Mouse (Mus musculus) T-helper 17 cell (primary cell): ENCODE data around the gene Acadvl.

Experiments used
- in situ Hi-C, 2 experiments: fragments of 300-600 bp; cut with MboI, MseI; formaldehyde crosslinking; loops; 1 replicate in 1 of 2; 2 replicates in 1 of 2; pipeline ENCODE4 v1.15.1; 2025; ENCODE audit warnings: high pct_unique_total_duplicates in 2 of 2

Gene Acadvl

DNA sequence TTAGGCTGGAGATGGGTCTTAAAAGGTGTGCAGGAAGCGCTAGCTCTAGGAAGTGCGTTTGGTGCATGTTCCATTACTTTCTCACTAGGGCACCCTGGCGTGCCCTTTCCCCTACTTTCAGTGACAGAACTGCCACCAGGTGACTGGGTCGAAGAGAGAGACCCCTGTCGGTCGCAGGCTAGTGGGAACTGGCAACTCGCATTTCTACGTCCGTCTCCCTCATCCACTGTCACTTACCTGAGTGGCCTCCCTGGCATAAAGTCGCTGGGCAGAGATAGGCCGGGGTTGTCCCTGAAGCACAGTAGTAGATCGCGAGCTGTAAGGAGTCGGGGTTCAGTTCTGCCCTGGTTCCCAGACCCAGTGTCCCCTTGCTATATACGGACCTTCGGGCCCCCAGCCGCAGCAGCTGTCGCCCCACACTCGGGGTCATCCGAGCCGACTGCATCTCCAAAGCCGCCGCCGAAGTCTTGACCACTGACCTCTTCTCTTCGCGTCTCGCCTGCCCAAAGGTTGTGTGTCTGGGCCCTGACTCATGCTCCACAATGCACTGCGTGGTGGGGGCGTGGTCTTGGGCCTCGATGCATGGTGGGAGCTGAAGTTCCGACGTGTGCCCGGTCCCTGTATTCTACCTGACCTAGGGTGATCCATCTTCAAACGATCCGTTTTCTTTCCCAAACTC, at the start of gene Acadvl:
TSS of gene Acadvl (minus strand) at position 532 of the 679 bp plus-strand sequence.
- in situ Hi-C loops, result loop anchor here in 1 of 2 experiments (10.0 kb wide), 1 partner anchor 910 kb away; no protein-coding TSS in a partner anchor

DNA sequence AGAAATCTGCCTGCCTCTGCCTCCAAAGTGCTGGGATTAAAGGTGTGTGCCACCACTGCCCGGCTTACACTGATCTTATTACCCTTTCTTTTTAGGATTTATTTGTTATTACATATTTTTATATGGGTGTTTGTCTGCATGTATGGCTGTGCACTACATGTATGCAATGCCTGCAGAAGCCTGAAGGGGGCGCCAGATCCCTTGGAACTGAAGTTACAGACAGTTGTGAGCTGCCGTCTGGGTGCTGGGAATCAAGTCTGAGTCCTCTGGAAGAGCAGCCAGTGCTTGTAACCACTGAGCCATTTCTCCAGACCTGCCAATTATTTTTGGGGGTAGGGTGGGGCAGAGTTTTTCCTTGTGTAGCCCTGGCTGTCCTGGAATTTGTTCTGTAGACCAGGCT, 47.8 kb upstream of the Acadvl start:
- in situ Hi-C loops, result no loop called here

DNA sequence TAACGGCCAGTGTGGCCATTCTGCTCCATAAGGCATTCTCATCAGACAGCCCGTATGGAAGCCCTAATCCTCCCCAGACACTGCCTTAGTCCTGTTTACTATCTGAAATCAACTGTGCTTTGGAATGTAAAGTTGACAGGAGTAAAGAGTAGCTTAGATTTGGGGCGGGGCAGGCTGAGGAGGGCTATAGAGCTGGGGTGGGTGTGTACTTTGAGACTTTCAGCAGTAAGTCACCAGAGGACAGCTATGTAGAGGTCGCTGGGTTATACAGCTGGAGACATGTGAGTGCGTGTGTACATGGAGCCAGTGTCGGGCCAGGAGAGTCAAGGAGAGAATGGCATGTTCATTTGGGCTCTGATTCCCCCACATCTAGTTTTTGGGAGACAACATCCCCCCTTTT, 44.7 kb upstream of the Acadvl start:
- in situ Hi-C loops, result loop anchor here in 1 of 2 experiments (5.0 to 10.0 kb wide), 2 partner anchors 115 to 137 kb away; no protein-coding TSS in a partner anchor

DNA sequence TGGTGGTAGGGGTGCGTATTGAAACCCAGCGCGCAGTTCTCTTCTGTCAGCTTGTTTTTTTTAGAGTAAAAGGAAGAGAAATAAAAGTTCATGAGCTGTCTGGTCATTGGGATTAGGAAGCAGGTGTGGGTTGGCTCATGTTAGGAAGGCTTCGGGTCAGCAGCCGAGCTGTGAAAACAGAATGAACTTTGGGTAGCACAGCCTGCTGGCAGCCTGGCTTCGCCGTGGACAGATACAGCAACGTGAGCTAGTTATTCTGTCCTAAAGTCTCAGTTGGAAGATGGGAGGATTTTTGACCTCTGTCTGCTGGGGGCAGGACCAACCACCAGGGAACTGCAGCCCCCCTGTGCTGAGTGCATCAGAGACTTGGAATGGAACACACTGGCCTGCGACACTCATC, 42.6 kb upstream of the Acadvl start:
- in situ Hi-C loops, result loop anchor here in 1 of 2 experiments (5.0 to 10.0 kb wide), 2 partner anchors 117 to 139 kb away; no protein-coding TSS in a partner anchor

DNA sequence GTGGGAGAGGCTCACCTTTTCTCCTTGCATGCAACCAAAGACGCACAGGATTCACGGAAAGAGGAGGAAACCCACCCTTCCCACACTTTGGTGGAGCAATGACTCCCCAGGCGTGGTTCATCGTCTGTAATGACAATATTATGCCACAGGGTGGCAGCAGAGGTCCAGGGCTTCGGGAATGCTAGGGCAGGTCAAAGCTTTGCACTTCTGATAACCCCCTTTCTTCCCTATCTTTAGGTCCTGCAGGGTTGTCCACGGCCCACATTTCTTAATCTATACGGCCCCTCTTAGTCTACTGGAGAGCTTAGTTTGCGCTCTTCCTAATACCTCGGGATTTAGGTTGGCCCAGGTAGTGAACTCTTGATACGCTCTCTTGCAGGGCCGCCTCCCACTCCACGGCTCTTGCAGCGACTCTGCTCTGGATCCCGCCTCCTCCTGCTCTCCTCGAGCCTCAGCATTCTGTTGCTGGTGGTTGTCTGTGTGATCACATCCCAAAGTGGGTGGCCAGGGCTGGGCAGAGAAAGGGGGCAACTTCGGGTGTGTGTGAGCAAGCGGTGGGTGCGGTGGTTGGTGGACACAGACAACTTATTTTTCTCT, 40.5 kb upstream of the Acadvl start:
- in situ Hi-C loops, result loop anchor here in 1 of 2 experiments (5.0 to 10.0 kb wide), 2 partner anchors 119 to 142 kb away; no protein-coding TSS in a partner anchor

DNA sequence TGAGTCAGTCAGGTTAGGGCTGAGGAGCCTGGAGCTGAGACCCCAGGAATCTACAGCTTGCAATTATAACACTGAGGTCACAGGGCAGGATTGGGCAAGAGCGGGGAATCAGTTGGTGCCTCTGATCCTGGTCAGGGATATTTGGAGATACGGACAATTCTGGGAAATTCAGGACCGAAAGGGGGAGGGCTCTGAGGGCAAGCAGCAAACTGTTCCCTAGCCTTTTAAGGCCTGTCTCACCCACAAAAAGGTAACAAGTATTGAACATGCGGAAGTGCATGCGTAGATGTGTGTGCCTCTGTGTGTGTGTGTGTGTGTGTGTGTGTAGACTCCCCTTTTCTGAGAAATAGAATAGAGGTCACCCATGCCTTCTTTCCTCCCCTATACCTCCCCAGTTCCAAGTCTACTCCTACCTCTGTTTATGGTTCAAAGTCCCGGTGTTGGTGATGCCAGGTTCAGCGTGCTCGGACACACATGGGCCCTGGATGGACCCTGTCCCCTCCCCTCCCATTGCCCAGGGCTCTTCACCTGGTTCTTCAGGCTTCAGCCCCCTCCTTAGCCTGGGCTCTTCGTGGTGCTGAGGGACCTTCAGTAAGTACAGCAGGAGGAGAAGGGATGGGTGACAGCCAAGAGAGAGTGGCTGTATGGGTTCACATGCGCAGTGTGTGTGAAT, 38.8 kb upstream of the Acadvl start, which contains the start of gene Asgr1:
TSS of gene Asgr1 (plus strand) at position 188 of the 673 bp plus-strand sequence.
- in situ Hi-C loops, result loop anchor here in 1 of 2 experiments (5.0 to 10.0 kb wide), 2 partner anchors 48 to 121 kb away; no protein-coding TSS in a partner anchor

DNA sequence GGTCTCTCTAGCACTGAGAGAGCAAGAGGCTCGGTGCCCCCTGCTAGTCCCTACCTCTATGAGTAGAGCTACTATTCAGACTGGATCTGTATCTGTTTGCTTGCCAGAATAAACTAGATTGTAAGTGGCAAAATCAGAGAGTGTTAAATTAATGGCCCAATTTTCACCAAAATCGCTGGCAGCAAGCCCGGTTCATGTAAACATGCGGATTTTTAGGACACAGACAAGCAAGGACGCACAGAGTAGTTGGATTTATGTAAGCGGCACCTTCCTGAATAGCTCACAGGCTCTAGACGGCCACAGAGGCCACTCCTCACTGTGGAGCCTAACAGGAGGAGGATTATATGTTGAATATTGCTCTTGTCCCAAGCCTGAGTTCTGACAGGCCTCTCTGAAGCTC, 37.9 kb upstream of the Acadvl start:
- in situ Hi-C loops, result loop anchor here in 1 of 2 experiments (5.0 to 10.0 kb wide), 2 partner anchors 49 to 122 kb away; no protein-coding TSS in a partner anchor

DNA sequence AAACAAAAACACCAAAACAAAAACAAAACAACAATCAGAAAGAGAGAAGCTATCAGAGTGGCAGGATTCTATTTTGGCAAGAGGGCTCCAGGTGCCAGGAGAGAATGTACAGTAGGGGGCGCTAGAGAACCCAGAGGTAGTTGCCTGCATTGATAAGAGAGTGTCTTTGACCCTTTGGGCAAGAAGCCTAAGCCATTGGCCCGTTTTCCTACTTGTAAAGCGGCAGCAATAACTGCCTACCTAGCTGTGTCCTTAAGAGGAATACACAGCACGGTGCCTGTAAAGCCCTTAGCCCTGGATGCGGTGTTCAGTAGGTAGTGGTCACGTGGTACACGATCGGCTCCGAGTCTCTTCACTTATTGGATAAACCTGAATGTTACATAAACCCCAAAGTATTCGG, 34.6 kb upstream of the Acadvl start:
- in situ Hi-C loops, result loop anchor here in 1 of 2 experiments (5.0 to 10.0 kb wide), 2 partner anchors 52 to 125 kb away; no protein-coding TSS in a partner anchor

DNA sequence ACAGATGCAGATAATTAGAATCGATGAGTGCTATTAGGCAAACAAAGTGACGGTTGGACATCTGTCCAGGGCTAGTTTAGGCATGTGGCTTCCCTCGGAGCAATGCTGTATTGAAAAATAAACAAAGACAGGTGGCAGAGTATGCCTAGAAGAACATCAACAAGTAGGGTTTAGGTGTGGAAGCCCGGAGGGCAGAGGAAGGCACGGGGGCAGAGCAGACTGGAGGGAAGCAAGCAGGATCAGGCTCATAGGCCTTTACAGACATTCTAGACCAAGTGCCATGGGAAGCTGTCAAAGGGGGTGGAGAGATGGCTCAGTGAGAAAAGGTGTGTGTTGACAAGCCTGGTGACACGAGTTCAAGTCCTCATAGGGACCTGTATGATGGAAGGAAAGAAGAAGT, 34.2 kb upstream of the Acadvl start:
- in situ Hi-C loops, result no loop called here

DNA sequence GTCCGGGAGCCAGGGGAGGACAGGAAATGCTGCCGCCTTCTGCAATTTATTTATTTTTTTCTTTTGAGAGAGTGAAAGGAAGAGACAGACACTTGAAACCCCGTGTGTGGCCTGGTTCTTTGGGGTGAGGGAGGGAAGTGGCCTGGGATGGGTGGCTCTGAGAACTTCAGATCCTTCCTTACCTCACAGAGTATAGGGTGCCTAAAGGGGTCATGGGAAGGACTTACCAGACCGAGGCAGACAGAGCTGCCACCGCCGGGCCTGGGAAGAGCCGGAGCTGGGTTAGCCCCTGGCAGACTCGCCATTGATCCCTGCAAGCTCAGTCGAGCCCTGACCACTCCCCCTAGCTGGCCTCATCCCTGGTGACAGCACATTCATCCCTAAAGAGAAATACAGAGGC, 30.2 kb upstream of the Acadvl start:
- in situ Hi-C loops, result no loop called here

DNA sequence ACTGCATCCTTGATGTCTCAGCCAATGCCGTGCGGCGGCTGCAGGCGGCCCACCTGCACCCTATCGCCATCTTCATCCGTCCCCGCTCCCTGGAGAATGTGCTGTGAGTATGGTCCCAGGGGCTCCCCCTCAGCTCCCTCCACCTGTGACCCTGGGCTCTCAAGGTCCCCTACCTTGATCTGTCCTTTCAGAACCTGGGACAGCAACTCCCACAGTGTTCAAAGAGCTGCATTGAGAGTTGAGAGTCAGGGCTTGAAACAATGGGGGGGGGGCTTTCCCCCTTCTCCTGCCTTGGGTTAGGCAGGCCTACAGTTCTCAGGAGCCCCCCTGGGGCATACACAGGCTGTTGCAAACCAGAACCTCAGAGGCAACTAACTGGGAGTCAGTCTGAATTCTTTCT, 28.5 kb upstream of the Acadvl start:
- in situ Hi-C loops, result no loop called here

DNA sequence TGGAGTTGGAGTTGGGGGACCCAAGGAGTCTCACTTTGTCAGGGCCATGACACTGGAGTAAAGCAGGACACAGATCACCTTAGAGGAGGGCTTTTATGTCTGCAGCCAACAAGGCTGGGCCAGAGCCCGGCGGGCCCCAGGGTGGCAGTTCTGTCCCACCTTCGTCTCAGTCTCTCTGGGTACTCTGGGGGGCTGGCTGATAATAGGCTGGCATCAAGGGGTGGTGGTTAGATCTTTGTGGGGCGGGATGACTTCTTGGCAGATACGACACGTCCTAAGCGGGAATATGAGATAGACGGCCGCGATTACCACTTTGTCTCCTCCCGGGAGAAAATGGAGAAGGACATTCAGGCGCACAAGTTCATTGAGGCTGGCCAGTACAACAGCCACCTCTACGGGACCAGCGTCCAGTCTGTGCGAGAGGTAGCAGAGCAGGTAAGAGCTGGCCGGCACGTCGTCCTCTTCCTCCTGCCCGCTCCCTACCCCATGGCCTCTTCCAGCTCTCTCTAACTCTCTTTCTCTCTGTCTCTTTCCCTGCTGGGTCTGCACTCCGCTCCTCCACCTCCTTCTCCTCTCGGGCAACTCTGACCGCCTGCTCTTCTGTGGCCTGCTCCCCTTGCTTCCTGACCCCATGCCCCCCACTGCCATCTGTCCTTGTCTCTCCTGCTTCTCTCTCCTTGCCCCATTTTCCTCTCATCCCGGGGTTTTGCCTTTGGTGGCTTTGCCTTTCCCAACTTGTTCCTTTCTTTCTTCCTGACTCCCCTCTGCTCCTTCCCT, 27.3 kb upstream of the Acadvl start:
- in situ Hi-C loops, result no loop called here

DNA sequence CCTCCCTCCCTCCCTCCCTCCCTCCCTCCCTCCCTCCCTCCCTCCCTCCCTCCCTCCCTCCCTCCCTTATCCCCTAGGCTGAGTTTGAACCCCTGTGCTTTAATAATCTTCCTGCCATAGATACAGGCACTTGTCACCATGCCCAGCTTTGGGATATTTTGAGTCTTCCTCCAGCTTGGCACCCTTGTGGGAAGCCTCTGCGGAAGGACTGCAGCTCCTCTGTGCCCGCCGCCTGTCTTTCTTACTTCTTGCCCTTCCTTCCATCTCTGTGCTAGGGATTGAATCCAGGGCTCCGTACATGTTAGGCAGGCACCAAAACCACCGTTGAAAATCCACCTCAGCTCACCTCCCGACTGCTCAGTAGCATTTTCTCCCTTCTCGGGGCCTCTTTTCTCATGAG, 25.0 kb upstream of the Acadvl start:
- in situ Hi-C loops, result no loop called here

DNA sequence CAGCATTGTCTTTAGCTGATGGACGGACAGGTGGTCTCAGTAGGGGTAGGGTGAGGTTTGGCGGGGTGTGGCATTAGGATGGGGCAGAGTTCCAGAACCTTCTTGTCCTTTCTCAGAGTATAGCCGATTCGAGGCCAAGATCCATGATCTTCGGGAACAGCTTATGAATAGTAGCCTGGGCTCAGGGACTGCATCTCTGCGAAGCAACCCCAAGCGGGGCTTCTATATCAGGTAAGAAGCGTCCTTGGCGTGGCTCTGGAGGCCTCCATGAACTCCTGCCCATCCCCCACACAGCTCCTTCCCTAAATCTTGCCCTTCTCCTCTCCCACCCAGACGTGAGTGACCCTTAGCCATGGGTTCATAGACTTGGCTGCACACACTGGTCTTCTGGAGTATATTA, 24.4 kb upstream of the Acadvl start:
- in situ Hi-C loops, result no loop called here

DNA sequence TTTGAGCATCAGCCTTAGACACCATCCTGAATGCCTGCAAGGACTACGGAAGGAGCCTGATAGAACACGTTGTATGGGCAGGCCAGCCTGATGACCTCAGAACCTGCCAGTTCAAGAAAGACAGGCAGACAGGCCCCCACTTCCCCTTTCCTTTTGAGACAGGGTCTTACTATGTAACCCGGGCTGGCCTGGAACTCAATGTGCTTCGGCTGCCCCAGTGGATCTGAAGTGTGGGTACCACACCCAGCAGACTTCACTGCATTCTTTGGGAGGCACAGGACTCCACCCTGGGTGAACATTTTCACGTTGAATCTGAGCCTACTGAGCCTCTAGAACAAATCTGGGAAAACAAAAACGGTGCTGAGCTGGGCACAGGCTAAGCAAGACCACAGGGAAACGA, 23.0 kb upstream of the Acadvl start:
- in situ Hi-C loops, result no loop called here

DNA sequence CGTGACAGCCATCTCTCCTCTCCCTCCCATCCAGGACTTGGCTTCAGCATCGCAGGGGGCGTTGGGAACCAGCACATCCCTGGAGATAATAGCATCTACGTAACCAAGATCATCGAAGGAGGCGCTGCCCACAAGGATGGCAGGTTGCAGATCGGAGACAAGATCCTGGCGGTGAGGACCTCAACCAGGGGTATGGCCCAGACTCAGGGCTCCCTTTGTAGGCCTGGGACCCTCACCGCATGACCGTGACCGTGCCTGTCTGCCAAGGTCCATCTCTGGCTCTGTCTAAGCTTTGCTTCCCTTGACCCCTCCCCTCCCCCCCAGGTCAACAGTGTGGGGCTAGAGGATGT, 16.1 kb upstream of the Acadvl start:
- in situ Hi-C loops, result loop anchor here in 1 of 2 experiments (5.0 kb wide), 1 partner anchor 691 kb away; no protein-coding TSS in a partner anchor

DNA sequence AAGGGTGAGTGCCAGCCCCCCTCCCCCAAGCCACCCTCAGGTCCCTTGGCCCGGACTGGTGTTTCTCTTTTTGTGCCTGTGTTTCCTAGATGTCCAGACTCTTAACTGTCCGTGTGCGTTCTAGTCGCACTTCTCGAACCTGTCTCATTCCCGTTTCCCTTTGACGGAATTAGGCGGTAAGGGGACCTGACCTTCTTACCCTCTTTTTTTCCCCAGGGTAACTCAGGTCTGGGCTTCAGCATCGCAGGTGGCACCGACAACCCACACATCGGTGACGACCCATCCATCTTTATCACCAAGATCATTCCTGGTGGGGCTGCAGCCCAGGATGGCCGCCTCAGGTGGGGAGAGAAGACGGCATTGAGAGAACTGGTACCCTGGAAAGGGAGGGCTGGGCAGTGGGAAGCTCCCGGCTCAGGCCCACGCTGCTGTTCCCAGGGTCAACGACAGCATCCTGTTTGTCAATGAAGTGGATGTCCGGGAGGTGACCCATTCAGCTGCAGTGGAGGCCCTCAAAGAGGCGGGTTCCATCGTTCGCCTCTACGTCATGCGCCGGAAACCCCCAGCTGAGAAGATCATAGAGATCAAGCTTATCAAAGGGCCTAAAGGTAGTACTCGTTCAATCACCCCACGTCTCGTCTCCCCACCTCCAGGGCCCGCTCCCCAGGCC, 15.6 kb upstream of the Acadvl start:
- in situ Hi-C loops, result loop anchor here in 1 of 2 experiments (5.0 kb wide), 1 partner anchor 692 kb away; no protein-coding TSS in a partner anchor

DNA sequence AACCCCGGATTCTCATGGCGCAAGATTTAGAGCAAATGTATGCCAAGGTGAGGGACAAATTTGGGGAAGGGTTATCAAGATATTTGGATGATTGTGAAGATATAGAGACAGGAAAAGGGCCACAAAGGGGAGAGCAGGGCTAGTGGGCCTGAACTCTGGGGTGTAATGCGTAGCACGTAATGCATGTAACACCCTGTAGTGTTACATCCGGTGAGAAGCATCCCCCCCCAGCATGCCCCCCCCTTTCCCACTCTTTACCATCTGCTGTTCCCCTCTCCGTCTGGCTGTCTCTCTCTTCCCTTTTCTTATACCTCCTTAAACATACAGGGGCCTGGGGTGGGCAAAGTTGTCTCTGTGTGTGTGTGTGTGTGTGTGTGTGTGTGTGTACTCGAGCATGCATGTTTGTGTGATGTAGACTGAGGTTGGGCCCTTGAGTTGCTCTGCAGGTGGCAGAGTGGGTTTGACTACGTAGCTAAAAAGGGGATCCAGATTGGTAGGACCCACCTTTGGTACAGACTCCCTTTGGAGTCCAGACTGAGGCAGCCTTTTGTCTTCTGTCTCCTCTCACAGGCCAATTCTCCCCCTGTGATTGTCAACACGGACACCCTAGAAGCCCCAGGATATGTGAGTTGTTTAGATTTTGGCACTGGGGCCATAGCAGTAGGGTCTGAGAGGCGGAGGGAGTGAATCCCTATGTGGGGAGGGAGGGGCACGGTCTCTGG, 14.8 kb upstream of the Acadvl start:
- in situ Hi-C loops, result loop anchor here in 1 of 2 experiments (5.0 kb wide), 1 partner anchor 692 kb away; no protein-coding TSS in a partner anchor

DNA sequence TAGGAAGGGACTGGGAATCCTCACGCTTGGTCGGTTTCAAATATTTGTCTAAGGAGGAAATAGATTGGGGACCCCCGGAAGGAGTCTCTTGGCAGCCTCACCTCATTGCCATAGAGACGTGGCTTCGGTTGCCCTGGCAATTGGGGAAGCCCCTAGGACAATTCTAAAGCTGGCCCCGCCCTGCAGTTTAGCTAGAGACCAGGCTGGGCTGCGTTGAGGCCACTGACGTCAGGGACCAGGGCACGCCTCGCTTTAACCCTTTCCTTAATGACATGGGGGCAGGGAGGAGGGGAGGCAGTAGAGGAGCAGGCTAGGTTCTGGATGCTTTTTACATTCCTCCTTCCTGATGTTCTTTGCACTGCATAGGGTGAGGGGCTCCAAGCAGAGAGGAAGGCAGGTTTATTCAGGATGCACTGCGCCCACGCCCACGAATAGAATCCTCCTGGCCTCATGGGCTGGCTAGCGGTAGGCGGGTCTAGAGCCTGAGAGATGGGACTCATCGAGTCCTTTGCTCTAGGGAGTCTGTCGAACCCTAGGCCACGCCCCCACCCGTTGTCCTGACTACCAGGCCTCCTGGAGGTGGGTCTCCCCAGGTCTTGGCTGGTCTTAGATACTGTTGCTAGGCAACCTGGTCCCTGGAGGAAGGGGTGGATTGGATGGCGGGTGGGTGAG, 14.1 kb upstream of the Acadvl start:
- in situ Hi-C loops, result no loop called here
